Mouse (Mus musculus): ENCODE data around the gene Emg1. TPM values are rescaled to one million over a fixed set of nuclear protein-coding genes. Genes with fewer than 3 reads are reported as not detected.
"Not testable (repeated sequence)": the region's sequence is repeated elsewhere in the genome, so short reads cannot be mapped to it uniquely, and the experiment has no call there.

Emg1 gene
- total RNA-seq, 1 experiment = 344 TPM

- peaks cover 0 to 7% of the 10 kb centered on the region in 2 experiments; a peak in 1 of 4 replicates for H3K4me1 ChIP-seq (ENCODE audit: control insufficient read depth in 2 of 2, insufficient read depth in 2 of 2, low read length in 2 of 2, poor library complexity in 1 of 2)
- H3K27ac ChIP-seq (ENCODE audit: insufficient read depth, low read depth, low read length, poor library complexity, severe bottlenecking) = no peak overlapping the region
- no peak overlapping the region for H3K9ac ChIP-seq (ENCODE audit: insufficient read depth, low read depth, low read length, poor library complexity, severe bottlenecking)
- in situ Hi-C loops (cut with MboI; ENCODE audit: low sequenced_read_pairs in 2 of 2, unreplicated experiment in 2 of 2) = no loop called here
- H3K9me3 ChIP-seq (ENCODE audit: control insufficient read depth, insufficient read depth, low read depth, low read length) = no peaks in the 10 kb centered on the region
- no peak for TF ChIP-seq HCFC1 (IDR thresholded peaks at IDR 0.05; ENCODE audit: borderline replicate concordance, insufficient read depth, low read length)
- no peak for TF ChIP-seq ZNF384 (IDR thresholded peaks at IDR 0.05; ENCODE audit: low read depth, low read length)
- no peak for TF ChIP-seq MAFK (IDR thresholded peaks at IDR 0.05; ENCODE audit: insufficient read depth, low read depth, low read length)
- TF ChIP-seq CHD2 (IDR thresholded peaks at IDR 0.05; ENCODE audit: low read depth, low read length) = no peak
- TF ChIP-seq ZC3H11A (IDR thresholded peaks at IDR 0.05; ENCODE audit: borderline replicate concordance, low read depth, low read length) = no peak
- no peak for DNase-seq (ENCODE audit: low read depth, low spot score)
- no peaks in the 10 kb centered on the region; the same call in 1 of the 2 replicates for H3K36me3 ChIP-seq (ENCODE audit: control insufficient read depth, insufficient read depth, low read length, poor library complexity, severe bottlenecking)
- H3K4me3 ChIP-seq (ENCODE audit: insufficient read depth in 1 of 2, low read depth in 1 of 2, low read length in 2 of 2, poor library complexity in 1 of 2, severe bottlenecking in 1 of 2) = no peak overlapping the region
Measured at GRCm38 (mm10) chr6:124693243-124693981, 18.6 kb downstream of the Emg1 start.

GRCm38 (mm10) chr6:124690517-124690916 is 21.5 kb downstream of the Emg1 start:
- in situ Hi-C loops (cut with MboI; ENCODE audit: low sequenced_read_pairs in 2 of 2, unreplicated experiment in 2 of 2) = no loop called here
- H3K4me1 ChIP-seq (ENCODE audit: control insufficient read depth in 2 of 2, insufficient read depth in 2 of 2, low read length in 2 of 2, poor library complexity in 1 of 2) = peaks cover 0 to 7% of the 10 kb centered on the region in 2 experiments; a peak in 1 of 4 replicates
- H3K36me3 ChIP-seq (ENCODE audit: control insufficient read depth, insufficient read depth, low read length, poor library complexity, severe bottlenecking) = no peaks in the 10 kb centered on the region; the same call in 1 of the 2 replicates
- DNase-seq (ENCODE audit: low read depth, low spot score) = no peak
- TF ChIP-seq CHD2 (IDR thresholded peaks at IDR 0.05; ENCODE audit: low read depth, low read length) (no peak), ZNF384 (IDR thresholded peaks at IDR 0.05; ENCODE audit: low read depth, low read length) (no peak), MAFK (IDR thresholded peaks at IDR 0.05; ENCODE audit: insufficient read depth, low read depth, low read length) (no peak), HCFC1 (IDR thresholded peaks at IDR 0.05; ENCODE audit: borderline replicate concordance, insufficient read depth, low read length) (no peak), ZC3H11A (IDR thresholded peaks at IDR 0.05; ENCODE audit: borderline replicate concordance, low read depth, low read length) (no peak)
- no peak overlapping the region for H3K27ac ChIP-seq (ENCODE audit: insufficient read depth, low read depth, low read length, poor library complexity, severe bottlenecking)
- H3K4me3 ChIP-seq (ENCODE audit: insufficient read depth in 1 of 2, low read depth in 1 of 2, low read length in 2 of 2, poor library complexity in 1 of 2, severe bottlenecking in 1 of 2) = no peak overlapping the region
- H3K9me3 ChIP-seq (ENCODE audit: control insufficient read depth, insufficient read depth, low read depth, low read length) = no peaks in the 10 kb centered on the region
- no peak overlapping the region for H3K9ac ChIP-seq (ENCODE audit: insufficient read depth, low read depth, low read length, poor library complexity, severe bottlenecking)

DNA sequence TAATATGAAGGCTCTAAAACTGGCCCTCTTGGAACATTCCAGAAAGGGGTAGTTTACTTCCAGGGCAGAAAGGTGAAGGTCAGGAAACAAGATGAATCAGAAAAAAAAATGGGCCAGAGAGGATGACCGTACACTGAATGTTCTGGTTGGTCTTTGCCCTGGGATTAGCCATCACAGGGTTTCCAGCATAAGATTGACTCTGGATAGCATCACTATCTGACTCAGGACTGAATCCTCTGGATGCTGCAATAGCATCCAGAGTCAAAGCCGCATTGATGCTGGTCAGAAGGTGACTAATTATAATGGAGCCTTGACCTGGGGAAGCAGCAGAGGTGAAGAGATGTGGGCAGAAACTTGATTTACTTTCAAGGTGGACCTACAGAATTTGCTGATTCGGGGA is 23.0 kb downstream of the Emg1 start:
- no peak overlapping the region for H3K4me3 ChIP-seq (ENCODE audit: insufficient read depth in 1 of 2, low read depth in 1 of 2, low read length in 2 of 2, poor library complexity in 1 of 2, severe bottlenecking in 1 of 2)
- TF ChIP-seq HCFC1 (IDR thresholded peaks at IDR 0.05; ENCODE audit: borderline replicate concordance, insufficient read depth, low read length) = no peak
- no peak for TF ChIP-seq MAFK (IDR thresholded peaks at IDR 0.05; ENCODE audit: insufficient read depth, low read depth, low read length)
- no peak for TF ChIP-seq ZC3H11A (IDR thresholded peaks at IDR 0.05; ENCODE audit: borderline replicate concordance, low read depth, low read length)
- TF ChIP-seq CHD2 (IDR thresholded peaks at IDR 0.05; ENCODE audit: low read depth, low read length) = no peak
- TF ChIP-seq ZNF384 (IDR thresholded peaks at IDR 0.05; ENCODE audit: low read depth, low read length) = no peak
- no peak for DNase-seq (ENCODE audit: low read depth, low spot score)
- in situ Hi-C loops (cut with MboI; ENCODE audit: low sequenced_read_pairs in 2 of 2, unreplicated experiment in 2 of 2) = no loop called here
- H3K36me3 ChIP-seq (ENCODE audit: control insufficient read depth, insufficient read depth, low read length, poor library complexity, severe bottlenecking) = no peaks in the 10 kb centered on the region; the same call in 1 of the 2 replicates
- no peaks in the 10 kb centered on the region for H3K9me3 ChIP-seq (ENCODE audit: control insufficient read depth, insufficient read depth, low read depth, low read length)
- no peak overlapping the region for H3K27ac ChIP-seq (ENCODE audit: insufficient read depth, low read depth, low read length, poor library complexity, severe bottlenecking)
- H3K9ac ChIP-seq (ENCODE audit: insufficient read depth, low read depth, low read length, poor library complexity, severe bottlenecking) = no peak overlapping the region
- peaks cover 0 to 8% of the 10 kb centered on the region in 2 experiments; a peak in 2 of 4 replicates for H3K4me1 ChIP-seq (ENCODE audit: control insufficient read depth in 2 of 2, insufficient read depth in 2 of 2, low read length in 2 of 2, poor library complexity in 1 of 2)

GRCm38 (mm10) chr6:124688151-124688758 is 23.7 kb downstream of the Emg1 start:
- TF ChIP-seq CHD2 (IDR thresholded peaks at IDR 0.05; ENCODE audit: low read depth, low read length) (no peak), ZC3H11A (IDR thresholded peaks at IDR 0.05; ENCODE audit: borderline replicate concordance, low read depth, low read length) (no peak), ZNF384 (IDR thresholded peaks at IDR 0.05; ENCODE audit: low read depth, low read length) (no peak)
- Histone ChIP-seq H3K9ac (ENCODE audit: insufficient read depth, low read depth, low read length, poor library complexity, severe bottlenecking) (no peak overlapping the region), H3K9me3 (ENCODE audit: control insufficient read depth, insufficient read depth, low read depth, low read length) (no peaks in the 10 kb centered on the region), H3K27ac (ENCODE audit: insufficient read depth, low read depth, low read length, poor library complexity, severe bottlenecking) (no peak overlapping the region), H3K4me1 (ENCODE audit: control insufficient read depth in 2 of 2, insufficient read depth in 2 of 2, low read length in 2 of 2, poor library complexity in 1 of 2) (peaks cover 0 to 8% of the 10 kb centered on the region in 2 experiments; a peak in 2 of 4 replicates), H3K36me3 (ENCODE audit: control insufficient read depth, insufficient read depth, low read length, poor library complexity, severe bottlenecking) (no peaks in the 10 kb centered on the region; the same call in 1 of the 2 replicates), H3K4me3 (ENCODE audit: insufficient read depth in 1 of 2, low read depth in 1 of 2, low read length in 2 of 2, poor library complexity in 1 of 2, severe bottlenecking in 1 of 2) (no peak overlapping the region)
- DNase-seq (ENCODE audit: low read depth, low spot score) = no peak
- in situ Hi-C loops (cut with MboI; ENCODE audit: low sequenced_read_pairs in 2 of 2, unreplicated experiment in 2 of 2) = no loop called here

- H3K4me1 ChIP-seq (ENCODE audit: control insufficient read depth in 2 of 2, insufficient read depth in 2 of 2, low read length in 2 of 2, poor library complexity in 1 of 2); in situ Hi-C loops (cut with MboI; ENCODE audit: low sequenced_read_pairs in 2 of 2, unreplicated experiment in 2 of 2); H3K36me3 ChIP-seq (ENCODE audit: control insufficient read depth, insufficient read depth, low read length, poor library complexity, severe bottlenecking); H3K9ac ChIP-seq (ENCODE audit: insufficient read depth, low read depth, low read length, poor library complexity, severe bottlenecking); H3K9me3 ChIP-seq (ENCODE audit: control insufficient read depth, insufficient read depth, low read depth, low read length); H3K4me3 ChIP-seq (ENCODE audit: insufficient read depth in 1 of 2, low read depth in 1 of 2, low read length in 2 of 2, poor library complexity in 1 of 2, severe bottlenecking in 1 of 2); H3K27ac ChIP-seq (ENCODE audit: insufficient read depth, low read depth, low read length, poor library complexity, severe bottlenecking); DNase-seq (ENCODE audit: low read depth, low spot score): not testable (repeated sequence)
Measured at GRCm38 (mm10) chr6:124686644-124687043, 25.3 kb downstream of the Emg1 start.

Data from ES-E14 (cell line).